Mouse (Mus musculus): Measurements from ENCODE around the gene Gpr158. TPM values are rescaled to one million over a fixed set of nuclear protein-coding genes. Genes with fewer than 3 reads are reported as not detected.

The Gpr158 gene
- total RNA-seq, 2 experiments from 2014 or later = 51.8 to 53.9 TPM

GRCm38 (mm10) chr2:21619180-21619579 is 251.8 kb downstream of the Gpr158 start:
- no peak for DNase-seq (ENCODE audit: low spot score in 2 of 2)

DNA sequence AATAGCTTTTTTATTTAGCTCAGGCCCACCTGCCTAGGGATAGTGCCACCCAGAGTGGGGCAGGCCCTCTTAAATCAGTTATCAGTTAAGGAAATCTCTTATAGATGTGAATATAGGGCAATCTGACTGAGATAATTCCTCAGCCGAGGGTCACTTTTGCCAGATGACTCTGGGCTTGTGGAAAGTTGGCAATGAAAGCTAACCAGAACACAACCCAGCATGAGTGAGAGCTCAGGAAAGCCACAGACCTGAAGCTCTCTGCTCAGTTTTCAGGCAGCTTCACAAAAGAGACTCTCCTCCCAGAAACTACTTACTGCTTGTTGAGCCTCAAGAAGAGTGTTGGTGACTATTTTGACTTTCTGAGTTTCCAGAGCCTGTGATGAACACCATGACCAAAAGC is 264.8 kb downstream of the Gpr158 start:
- DNase-seq (ENCODE audit: low spot score in 2 of 2) = no peak

- DNase-seq (ENCODE audit: low spot score in 2 of 2) = no peak
Observed at GRCm38 (mm10) chr2:21665721-21666120, 298.4 kb downstream of the Gpr158 start.

GRCm38 (mm10) chr2:21676084-21676838 is 308.9 kb downstream of the Gpr158 start:
- DNase-seq (ENCODE audit: low spot score in 2 of 2) = no peak

- no peak for DNase-seq (ENCODE audit: low spot score in 2 of 2)
Observed at GRCm38 (mm10) chr2:21676839-21677123, 309.4 kb downstream of the Gpr158 start.

DNA sequence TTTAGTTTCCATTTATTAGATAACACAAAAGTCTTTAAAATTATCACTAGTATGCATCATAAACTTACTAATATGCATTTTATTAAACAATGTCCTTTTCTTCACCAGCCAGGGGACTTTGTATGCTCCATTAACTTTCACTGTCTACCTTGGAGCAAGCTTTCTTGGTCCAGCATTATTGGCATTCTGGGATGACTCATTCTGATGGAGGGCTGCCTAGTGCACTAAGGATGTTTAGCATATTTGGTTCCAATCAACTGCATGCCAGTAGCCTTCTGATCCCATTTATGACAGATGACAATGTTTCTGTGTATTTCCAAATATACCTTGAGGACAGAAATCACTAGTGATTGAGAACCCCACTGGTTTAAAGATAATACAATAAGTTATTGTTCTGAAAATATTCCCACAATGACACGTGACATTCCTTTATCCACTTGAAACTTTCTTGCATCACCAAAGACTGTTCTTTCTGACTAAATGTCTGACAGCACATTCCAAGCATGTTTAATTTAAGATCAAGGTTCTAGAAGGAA is 313.5 kb downstream of the Gpr158 start:
- DNase-seq (ENCODE audit: low spot score in 2 of 2) = no peak

DNA sequence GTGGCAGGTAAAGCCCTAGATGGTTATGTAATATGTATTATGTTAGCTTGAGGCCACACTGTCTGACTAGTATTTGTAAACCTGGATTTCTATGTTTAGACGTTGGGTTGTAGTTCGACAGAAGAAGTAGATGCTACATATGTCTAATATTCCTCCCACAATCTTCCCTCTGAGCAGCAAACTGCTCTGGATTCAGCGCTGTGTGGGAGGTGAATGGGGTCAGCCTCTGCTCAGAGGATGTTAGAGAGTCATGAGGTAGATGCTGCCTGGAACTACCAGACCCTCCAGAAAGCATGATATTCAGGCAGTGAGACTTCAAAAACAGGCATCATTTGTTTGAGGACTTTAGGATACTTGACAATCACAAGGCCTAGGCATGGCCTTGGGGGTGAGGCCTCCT is 317.4 kb downstream of the Gpr158 start:
- no peak for DNase-seq (ENCODE audit: low spot score in 2 of 2)

DNA sequence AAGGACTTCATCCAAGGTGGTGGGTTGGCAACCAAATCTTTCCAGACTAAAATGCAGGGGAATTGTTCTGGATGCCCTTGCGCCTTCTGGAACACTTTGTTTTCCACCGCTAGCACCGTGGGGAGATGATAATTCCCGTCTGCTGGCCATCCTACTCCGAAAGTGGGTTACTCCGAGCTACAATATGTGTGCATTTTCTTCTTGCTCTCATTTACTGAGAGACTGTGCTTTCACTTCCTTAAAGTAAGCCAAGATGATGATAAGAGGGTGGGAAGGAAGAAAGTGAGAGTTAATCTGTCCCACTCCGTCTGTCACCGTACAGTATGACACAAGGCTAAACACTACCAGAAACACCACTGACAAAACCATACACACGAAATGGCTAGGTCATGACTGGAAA is 325.8 kb downstream of the Gpr158 start:
- no peak for DNase-seq (ENCODE audit: low spot score in 2 of 2)

DNA sequence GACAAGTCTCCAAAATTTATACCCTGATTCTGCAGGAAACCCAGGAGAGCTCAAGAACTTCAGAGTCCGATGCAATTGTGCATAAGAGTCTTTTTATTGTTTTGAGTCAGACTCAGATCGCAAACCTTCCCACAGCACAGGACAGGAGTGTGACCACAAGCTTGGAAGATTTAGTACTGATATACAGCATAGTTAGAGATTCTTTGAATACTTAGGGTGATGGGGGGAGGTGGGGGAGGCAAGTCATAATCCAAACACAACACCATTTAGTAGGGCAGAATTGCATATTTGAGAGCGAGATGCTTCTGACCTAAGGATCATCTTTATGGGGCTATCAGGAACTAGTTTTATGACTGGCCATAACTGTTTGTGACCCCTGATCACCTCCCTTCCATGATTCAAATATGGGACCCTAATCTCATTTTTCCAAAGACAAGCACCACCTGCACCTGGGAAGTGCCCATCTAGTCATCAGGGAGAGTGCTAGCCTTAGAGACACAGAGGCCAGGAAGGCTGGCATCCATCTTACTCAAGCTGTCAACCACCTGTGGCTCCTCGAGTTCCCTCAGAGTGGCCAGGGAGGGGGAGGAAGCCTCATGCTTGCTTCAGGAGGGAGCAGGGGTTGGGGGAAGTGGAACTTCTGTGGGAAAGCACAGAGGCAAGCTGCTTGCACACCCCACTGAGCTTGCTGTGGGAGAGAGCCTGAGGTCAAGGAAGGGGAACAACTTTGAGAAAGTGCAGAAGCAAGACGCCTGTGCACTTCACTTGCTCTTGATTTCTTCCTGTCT is 326.7 kb downstream of the Gpr158 start:
- DNase-seq (ENCODE audit: low spot score in 2 of 2) = no peak

- no peak for DNase-seq (ENCODE audit: low spot score in 2 of 2)
Observed at GRCm38 (mm10) chr2:21728075-21728474, 360.7 kb downstream of the Gpr158 start.

GRCm38 (mm10) chr2:21783721-21784120 is 416.4 kb downstream of the Gpr158 start:
- no peak for DNase-seq (ENCODE audit: low spot score in 2 of 2)

DNA sequence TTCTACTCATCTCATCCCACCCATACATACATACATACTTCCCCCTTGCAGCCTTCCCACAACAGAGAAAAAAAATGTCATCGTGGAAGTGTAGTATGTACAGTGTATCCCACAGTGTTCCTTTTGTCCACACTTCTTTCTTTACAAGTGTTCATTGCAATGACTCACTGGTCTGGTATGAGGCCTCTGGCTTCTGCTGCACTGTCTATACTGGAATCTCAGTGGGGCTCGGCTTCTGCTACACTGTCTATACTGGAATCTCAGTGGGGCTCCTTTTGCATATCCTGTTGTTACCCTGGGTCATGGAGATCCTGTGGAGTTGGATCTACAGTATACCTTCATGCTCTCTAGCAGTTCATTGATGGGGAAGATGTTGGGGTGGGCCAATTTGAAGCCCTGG is 425.8 kb downstream of the Gpr158 start:
- DNase-seq (ENCODE audit: low spot score in 2 of 2) = no peak

DNA sequence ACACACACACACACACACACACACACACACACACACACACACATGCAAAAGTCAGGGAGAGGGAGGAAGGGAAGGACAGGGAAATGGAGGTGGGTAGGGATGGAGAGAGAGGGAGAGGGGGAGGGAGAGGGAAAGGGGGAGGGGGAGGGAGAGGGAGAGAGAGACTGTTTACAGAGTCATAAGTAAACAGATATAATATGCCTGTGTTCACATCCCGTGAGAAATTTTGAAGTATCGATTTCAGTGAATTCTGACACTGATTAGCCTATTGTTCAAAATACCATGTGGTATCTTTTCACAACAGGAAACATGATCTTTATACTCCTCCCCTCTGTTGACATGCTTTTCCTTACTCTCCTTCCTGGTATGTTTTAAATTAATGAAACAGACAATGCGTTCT is 432.3 kb downstream of the Gpr158 start:
- DNase-seq (ENCODE audit: low spot score in 2 of 2) = no peak

DNA sequence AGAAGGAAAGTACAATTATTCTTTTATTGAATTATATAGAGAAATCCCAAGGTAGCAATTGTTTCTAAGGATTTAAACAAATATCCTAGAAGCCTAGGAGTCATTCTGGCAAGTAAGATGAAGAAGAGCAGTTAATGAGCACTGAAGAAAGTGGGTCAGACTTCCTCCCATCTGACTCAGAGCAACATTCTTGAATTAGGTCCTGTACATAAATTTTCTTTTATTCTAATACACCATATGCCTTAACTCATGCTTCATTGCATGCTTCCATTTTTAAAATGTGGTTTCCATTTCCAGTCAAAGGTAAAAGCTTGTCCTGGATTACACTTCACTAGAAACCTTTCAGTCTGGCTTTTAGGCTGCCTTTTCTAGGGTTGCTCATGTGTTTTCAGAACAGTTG is 432.7 kb downstream of the Gpr158 start:
- DNase-seq (ENCODE audit: low spot score in 2 of 2) = no peak

DNA sequence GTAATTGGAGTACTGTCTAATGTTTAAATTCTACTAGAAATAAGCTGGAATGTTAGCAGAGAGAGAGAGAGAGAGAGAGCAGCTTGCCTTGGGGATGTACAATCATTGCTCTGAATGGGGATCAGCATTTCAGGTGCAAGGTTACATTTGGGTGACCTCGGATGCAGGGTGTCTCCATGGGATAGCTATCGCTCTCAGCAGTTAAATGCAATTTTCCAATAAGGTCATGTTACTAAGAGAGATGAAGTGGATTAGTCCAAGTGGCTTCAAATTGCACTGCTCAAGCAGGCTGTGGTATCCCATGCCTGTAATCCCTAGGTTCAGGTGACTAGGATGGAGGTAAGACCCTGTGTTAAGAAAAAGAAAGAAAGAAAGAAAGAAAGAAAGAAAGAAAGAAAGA is 441.2 kb downstream of the Gpr158 start:
- no peak for DNase-seq (ENCODE audit: low spot score in 2 of 2)

DNA sequence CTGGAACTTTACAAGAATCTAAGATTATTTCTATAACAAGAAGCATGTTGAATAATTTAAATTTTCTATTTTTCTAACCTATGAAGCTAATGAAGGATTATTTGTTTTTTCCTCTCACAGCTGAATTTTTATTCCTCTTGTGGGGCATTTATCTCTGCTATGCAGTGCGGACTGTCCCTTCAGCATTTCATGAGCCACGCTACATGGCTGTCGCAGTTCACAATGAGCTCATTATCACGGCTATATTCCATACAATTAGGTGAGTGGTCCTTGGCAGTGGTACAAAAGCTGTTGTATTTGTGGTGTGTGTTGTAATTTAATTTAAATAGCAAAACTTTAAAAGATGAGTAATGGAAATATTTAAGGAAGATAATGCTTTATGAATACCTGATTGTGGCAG is 443.1 kb downstream of the Gpr158 start:
- DNase-seq (ENCODE audit: low spot score in 2 of 2) = no peak

- DNase-seq (ENCODE audit: low spot score in 2 of 2) = no peak
Observed at GRCm38 (mm10) chr2:21864061-21864460, 496.7 kb downstream of the Gpr158 start.

Other genes starting within 250 kb of the Gpr158 start
- 1 to 10 TPM; 4.9 to 6.9 TPM for gene Enkur, start 162.2 kb upstream of the Gpr158 start, total RNA-seq (2021)
- 10 to 100 TPM; 18.8 TPM for gene Thnsl1, start 161.8 kb upstream of the Gpr158 start, total RNA-seq (2021)